Mouse (Mus musculus) testis, adult 2 months (tissue): ENCODE measurements around the gene Map4k4.

ENCODE experiments used
- CTCF ChIP-seq: fragments of 200-500 bp; IDR thresholded peaks from 2 replicates; pipeline ENCODE4 v1.5.1; 2012; ENCODE audit warnings: low read depth, mild to moderate bottlenecking, inconsistent platforms, low read length, moderate library complexity; ENCODE audit not compliant: control insufficient read depth, insufficient read depth, insufficient replicate concordance
- POLR2A ChIP-seq: fragments of 200-500 bp; IDR thresholded peaks from 2 replicates; pipeline ENCODE4 v1.6.1; 2012; ENCODE audit warnings: low read depth, mild to moderate bottlenecking, inconsistent platforms, low read length, moderate library complexity; ENCODE audit not compliant: control insufficient read depth

DNA sequence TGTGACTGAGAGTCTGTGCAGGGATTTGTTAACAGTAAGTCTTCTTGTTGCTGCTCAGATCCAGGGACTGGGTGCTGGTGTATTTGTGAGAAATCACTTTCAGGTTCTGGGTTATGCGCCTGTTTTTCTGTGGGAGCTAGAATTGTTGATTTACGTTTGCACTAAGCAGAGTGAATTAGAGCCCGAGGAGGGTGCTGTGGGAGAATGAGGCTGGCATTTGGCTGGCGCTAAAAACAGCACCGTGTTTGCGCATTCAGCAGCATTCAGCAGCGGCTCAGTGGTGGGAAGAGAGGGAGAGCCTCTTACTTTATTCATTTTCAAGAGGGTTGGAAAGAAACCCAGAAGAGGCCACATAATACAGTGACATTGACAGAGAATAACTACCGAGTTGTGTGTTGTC lies 42.2 kb downstream of the Map4k4 start:
- TF ChIP-seq CTCF = no peak
- TF ChIP-seq POLR2A = no peak
